Mouse (Mus musculus): ENCODE results near the gene Fermt2. TPM values are rescaled to one million over a fixed set of nuclear protein-coding genes. Genes with fewer than 3 reads are reported as not detected.

Gene Fermt2
- polyA plus RNA-seq, 1 experiment from 2014 or later = 65.8 TPM

DNA sequence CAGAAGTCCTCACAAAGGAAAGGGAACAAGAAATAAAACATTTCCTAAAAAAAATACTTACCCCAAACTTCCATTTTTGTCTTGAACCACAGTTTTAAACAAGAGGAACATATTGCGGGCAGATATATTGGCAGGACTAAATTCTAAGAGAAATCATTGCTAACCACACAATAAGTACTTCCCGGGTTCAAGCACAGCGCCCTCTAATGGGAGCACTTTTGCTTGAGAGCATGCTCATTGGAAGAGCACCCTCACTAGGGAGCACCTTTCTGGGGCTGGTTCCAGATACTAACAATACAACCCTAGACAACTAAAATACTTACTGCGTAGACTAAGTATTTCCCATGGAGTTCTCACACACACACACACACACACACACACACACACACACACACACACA lies 22.5 kb upstream of the Fermt2 start:
- ATAC-seq (ENCODE audit: low FRiP score) (no peak), DNase-seq (ENCODE audit: low spot score, missing footprints) (no peak)
- Histone ChIP-seq H3K4me3 (ENCODE audit: low read depth, low read length) (no peak overlapping the region), H3K4me2 (no peak overlapping the region), H3K27ac (ENCODE audit: low read depth, low read length) (no peak overlapping the region), H3K9me3 (ENCODE audit: control insufficient read depth, low read length) (no peaks in the 10 kb centered on the region), H3K36me3 (ENCODE audit: control insufficient read depth, insufficient read depth, low read length) (no peaks in the 10 kb centered on the region), H3K27me3 (ENCODE audit: control insufficient read depth, insufficient read depth, low read length) (no peaks in the 10 kb centered on the region), H3K9ac (ENCODE audit: low read length) (no peak overlapping the region), H3K4me1 (ENCODE audit: control insufficient read depth, insufficient read depth, low read length) (no peaks in the 10 kb centered on the region)
- WGBS = 73% methylated on average over 4 of the region's 4 CpGs

DNA sequence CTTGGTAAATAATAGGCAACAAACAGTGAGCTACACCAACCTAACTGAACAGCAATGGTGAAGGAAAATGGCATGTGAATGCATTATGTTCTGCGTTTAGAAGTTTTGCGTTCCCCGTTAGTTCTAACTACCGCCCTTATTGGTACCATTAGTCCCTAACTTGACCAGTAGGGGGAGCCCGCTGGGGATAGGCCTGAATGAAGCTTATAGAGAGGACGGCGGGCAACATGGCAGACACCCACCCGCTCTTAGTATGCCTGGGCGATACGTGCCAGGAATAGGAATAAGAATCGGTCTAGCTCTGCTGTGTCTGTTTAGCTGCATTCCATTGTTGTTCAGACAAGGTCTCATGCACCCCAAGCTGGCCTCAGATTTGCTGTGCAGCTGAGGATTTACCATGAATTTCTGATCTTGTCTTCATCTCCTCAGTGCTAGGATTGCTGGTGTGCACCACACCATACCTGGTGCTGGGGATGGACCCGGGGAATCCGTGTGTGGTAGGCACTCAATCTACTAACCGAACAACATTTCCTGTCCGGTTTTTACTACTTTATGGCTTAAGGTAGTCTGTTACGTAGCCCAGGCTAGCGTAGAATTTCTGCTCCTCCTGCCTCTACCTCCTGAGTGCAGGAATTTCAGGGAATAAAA lies 21.3 kb upstream of the Fermt2 start:
- Histone ChIP-seq H3K4me3 (ENCODE audit: low read depth, low read length) (no peak overlapping the region), H3K36me3 (ENCODE audit: control insufficient read depth, insufficient read depth, low read length) (no peaks in the 10 kb centered on the region), H3K9me3 (ENCODE audit: control insufficient read depth, low read length) (no peaks in the 10 kb centered on the region), H3K9ac (ENCODE audit: low read length) (no peak overlapping the region), H3K27ac (ENCODE audit: low read depth, low read length) (no peak overlapping the region), H3K4me2 (0 out of 2 replicates have a peak overlapping the region, but pooled peaks have one; percentile 3), H3K27me3 (ENCODE audit: control insufficient read depth, insufficient read depth, low read length) (no peaks in the 10 kb centered on the region), H3K4me1 (ENCODE audit: control insufficient read depth, insufficient read depth, low read length) (no peaks in the 10 kb centered on the region)
- ATAC-seq (ENCODE audit: low FRiP score) = peak; percentile 93
- DNase-seq (ENCODE audit: low spot score, missing footprints) = peak; percentile 95
- 51% methylated on average over 17 of the region's 17 CpGs for WGBS

DNA sequence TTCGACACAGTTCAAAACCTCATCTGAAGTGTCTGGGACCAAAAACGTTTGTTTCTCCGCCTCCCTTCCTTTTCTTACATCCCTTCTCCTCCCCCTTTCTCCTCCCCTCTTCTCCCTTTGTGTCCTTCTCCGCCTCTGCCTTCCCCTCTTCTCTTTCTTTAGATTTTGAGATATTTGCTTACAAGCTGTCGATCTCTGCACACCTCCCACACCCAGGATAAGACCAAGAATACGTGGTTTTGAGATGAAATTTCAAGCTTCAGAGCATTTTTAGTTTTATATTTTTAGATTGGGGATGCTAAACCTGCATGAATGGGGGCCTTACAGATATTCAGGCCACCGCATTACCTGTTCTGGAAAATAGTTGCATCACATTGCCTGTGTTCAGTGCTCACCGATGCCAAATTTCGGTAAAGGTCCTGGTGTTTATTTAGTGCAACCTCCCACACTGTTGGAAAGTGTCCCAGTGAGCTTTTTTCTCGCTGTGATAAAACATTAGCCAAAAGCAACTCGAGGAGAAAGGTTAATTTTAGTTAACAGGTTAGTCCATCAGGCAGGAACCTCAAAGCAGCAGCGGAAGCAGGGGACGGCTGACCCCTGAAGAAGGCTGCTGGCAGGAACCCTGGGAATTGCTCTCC lies 20.2 kb upstream of the Fermt2 start:
- Histone ChIP-seq H3K9me3 (ENCODE audit: control insufficient read depth, low read length) (no peaks in the 10 kb centered on the region), H3K4me3 (ENCODE audit: low read depth, low read length) (no peak overlapping the region), H3K36me3 (ENCODE audit: control insufficient read depth, insufficient read depth, low read length) (no peaks in the 10 kb centered on the region), H3K4me2 (no peak overlapping the region), H3K9ac (ENCODE audit: low read length) (no peak overlapping the region), H3K4me1 (ENCODE audit: control insufficient read depth, insufficient read depth, low read length) (no peaks in the 10 kb centered on the region), H3K27ac (ENCODE audit: low read depth, low read length) (no peak overlapping the region), H3K27me3 (ENCODE audit: control insufficient read depth, insufficient read depth, low read length) (no peaks in the 10 kb centered on the region)
- no peak for ATAC-seq (ENCODE audit: low FRiP score)
- 79% methylated on average over 13 of the region's 13 CpGs for WGBS
- no peak for DNase-seq (ENCODE audit: low spot score, missing footprints)

DNA sequence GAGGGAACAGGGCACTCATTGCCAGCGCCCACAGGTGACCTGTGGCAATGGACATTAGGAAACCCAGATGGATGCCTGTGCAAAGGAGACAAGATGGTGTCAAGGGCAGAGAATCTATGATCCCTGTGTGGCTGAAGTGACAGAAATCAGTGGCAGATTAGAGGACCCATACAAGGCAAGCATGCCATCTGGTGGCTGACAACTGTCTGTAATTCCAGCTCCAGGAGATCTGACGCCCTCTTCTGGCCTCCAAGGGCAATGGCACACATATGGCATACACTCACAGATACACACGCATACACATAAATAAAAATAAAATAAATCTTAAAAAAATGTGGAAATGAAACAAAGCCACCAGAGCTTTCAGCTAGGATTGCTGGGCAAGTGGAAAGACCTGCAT lies 18.2 kb upstream of the Fermt2 start:
- Histone ChIP-seq H3K27me3 (ENCODE audit: control insufficient read depth, insufficient read depth, low read length) (no peaks in the 10 kb centered on the region), H3K4me2 (no peak overlapping the region), H3K4me3 (ENCODE audit: low read depth, low read length) (no peak overlapping the region), H3K27ac (ENCODE audit: low read depth, low read length) (no peak overlapping the region), H3K36me3 (ENCODE audit: control insufficient read depth, insufficient read depth, low read length) (no peaks in the 10 kb centered on the region), H3K4me1 (ENCODE audit: control insufficient read depth, insufficient read depth, low read length) (no peaks in the 10 kb centered on the region), H3K9me3 (ENCODE audit: control insufficient read depth, low read length) (no peaks in the 10 kb centered on the region), H3K9ac (ENCODE audit: low read length) (no peak overlapping the region)
- ATAC-seq (ENCODE audit: low FRiP score) (no peak), DNase-seq (ENCODE audit: low spot score, missing footprints) (no peak)
- WGBS = 64% methylated on average over 3 of the region's 3 CpGs

DNA sequence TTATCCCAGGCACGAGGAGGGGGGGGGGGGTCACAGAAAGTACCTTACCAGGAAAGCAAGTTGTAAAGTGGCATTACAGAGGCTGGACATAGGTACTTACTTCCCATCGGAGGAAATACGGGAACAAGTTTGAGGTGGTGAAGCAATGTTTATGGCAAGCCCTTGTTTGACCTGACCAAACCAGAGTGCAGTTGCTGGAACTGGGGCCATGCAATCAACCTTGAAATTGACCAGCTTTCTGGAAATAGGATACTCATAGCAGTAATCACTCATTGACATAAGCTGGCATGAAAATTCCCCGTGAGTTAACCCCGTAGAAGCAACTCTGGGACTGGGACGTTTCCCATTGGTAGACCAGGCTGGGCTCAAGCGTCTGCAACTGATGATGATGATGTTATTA lies 15.0 kb upstream of the Fermt2 start:
- DNase-seq (ENCODE audit: low spot score, missing footprints) = no peak
- no peaks in the 10 kb centered on the region for H3K36me3 ChIP-seq (ENCODE audit: control insufficient read depth, insufficient read depth, low read length)

DNA sequence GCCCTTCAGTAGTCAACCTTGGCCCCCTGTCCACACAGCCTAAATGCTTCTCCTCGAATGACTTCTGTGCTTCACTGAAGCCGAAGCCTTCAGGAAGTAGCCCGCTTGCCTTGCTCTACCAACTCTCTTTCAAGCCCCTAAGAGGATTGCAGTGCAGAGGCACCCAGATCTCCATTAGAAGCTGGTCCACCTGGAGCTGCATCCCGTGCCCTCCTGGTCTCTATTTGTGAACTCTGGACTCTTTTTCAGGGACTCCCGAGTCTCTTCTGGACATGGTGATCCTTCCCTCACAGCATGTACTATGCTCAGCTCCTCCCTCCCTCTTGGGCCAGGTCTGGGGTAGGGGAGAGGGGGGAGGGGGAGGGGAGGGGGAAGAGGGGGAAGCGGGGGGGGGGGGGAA lies 14.1 kb upstream of the Fermt2 start:
- H3K4me1 ChIP-seq (ENCODE audit: control insufficient read depth, insufficient read depth, low read length) = peaks cover 4% of the 10 kb centered on the region; the same call in 1 of the 2 replicates
- no peaks in the 10 kb centered on the region for H3K9me3 ChIP-seq (ENCODE audit: control insufficient read depth, low read length)
- H3K36me3 ChIP-seq (ENCODE audit: control insufficient read depth, insufficient read depth, low read length) = no peaks in the 10 kb centered on the region
- no peak for DNase-seq (ENCODE audit: low spot score, missing footprints)
- no peak overlapping the region for H3K27ac ChIP-seq (ENCODE audit: low read depth, low read length)
- no peak overlapping the region for H3K4me3 ChIP-seq (ENCODE audit: low read depth, low read length)
- 78% methylated on average over 5 of the region's 6 CpGs for WGBS
- H3K9ac ChIP-seq (ENCODE audit: low read length) = no peak overlapping the region
- ATAC-seq (ENCODE audit: low FRiP score) = no peak
- no peak overlapping the region for H3K4me2 ChIP-seq
- H3K27me3 ChIP-seq (ENCODE audit: control insufficient read depth, insufficient read depth, low read length) = no peaks in the 10 kb centered on the region

More for the DNA sequence above, 15.0 kb upstream of the Fermt2 start:
- no peak for ATAC-seq (ENCODE audit: low FRiP score)
- Histone ChIP-seq H3K4me3 (ENCODE audit: low read depth, low read length) (no peak overlapping the region), H3K4me1 (ENCODE audit: control insufficient read depth, insufficient read depth, low read length) (peaks cover 2% of the 10 kb centered on the region; the same call in 1 of the 2 replicates), H3K9me3 (ENCODE audit: control insufficient read depth, low read length) (no peaks in the 10 kb centered on the region), H3K27me3 (ENCODE audit: control insufficient read depth, insufficient read depth, low read length) (no peaks in the 10 kb centered on the region), H3K27ac (ENCODE audit: low read depth, low read length) (no peak overlapping the region), H3K4me2 (no peak overlapping the region), H3K9ac (ENCODE audit: low read length) (no peak overlapping the region)
- 92% methylated on average over 7 of the region's 7 CpGs for WGBS

DNA sequence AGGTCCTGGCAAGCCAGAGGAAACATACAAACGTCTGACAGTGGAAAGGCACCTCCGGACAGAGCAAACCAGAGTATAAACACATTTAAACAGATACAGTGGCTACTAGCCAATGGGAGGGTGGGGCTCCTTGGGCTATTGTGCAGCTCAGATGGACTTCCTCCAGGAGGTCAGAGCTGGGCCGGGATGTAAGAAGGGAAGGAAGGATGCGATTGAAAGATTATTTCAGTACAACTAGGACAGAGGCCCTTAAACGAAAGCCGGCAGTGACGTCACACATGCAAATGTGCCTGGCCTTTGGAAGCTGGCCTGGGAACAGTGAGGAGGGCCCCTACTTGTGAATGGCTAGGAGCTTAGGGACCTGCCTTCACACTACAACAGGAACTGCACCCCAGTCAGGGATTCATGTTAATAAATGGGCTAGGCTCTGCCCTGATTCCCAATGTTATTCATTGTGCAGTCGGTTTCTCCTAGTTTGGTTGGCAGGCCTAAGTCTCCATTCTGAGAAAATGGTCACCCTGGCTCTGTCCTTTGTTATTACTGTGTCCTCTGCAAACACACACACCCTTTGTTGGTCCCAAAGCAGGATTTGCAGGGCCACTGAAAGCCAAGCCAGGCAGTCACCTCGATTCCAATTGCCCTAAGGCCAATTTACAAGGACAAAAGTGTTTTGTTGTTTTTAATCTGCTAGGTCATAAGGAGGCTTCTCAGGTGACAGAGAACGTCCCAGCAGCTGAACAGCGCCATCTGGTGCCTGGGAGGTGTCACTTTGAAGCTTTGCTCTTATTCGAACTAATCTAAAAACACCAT lies 9.9 kb upstream of the Fermt2 start:
- Histone ChIP-seq H3K27me3 (ENCODE audit: control insufficient read depth, insufficient read depth, low read length) (no peaks in the 10 kb centered on the region), H3K4me3 (ENCODE audit: low read depth, low read length) (no peak overlapping the region), H3K9me3 (ENCODE audit: control insufficient read depth, low read length) (no peaks in the 10 kb centered on the region), H3K36me3 (ENCODE audit: control insufficient read depth, insufficient read depth, low read length) (no peaks in the 10 kb centered on the region), H3K4me2 (no peak overlapping the region), H3K9ac (ENCODE audit: low read length) (peak overlapping the region; percentile 16; the same call in 1 of the 2 replicates), H3K27ac (ENCODE audit: low read depth, low read length) (peak overlapping the region; percentile 44), H3K4me1 (ENCODE audit: control insufficient read depth, insufficient read depth, low read length) (peaks cover 4% of the 10 kb centered on the region; the same call in 1 of the 2 replicates)
- peak; percentile 78 for ATAC-seq (ENCODE audit: low FRiP score)
- WGBS = 45% methylated on average over 12 of the region's 12 CpGs
- peak; percentile 91 for DNase-seq (ENCODE audit: low spot score, missing footprints)

DNA sequence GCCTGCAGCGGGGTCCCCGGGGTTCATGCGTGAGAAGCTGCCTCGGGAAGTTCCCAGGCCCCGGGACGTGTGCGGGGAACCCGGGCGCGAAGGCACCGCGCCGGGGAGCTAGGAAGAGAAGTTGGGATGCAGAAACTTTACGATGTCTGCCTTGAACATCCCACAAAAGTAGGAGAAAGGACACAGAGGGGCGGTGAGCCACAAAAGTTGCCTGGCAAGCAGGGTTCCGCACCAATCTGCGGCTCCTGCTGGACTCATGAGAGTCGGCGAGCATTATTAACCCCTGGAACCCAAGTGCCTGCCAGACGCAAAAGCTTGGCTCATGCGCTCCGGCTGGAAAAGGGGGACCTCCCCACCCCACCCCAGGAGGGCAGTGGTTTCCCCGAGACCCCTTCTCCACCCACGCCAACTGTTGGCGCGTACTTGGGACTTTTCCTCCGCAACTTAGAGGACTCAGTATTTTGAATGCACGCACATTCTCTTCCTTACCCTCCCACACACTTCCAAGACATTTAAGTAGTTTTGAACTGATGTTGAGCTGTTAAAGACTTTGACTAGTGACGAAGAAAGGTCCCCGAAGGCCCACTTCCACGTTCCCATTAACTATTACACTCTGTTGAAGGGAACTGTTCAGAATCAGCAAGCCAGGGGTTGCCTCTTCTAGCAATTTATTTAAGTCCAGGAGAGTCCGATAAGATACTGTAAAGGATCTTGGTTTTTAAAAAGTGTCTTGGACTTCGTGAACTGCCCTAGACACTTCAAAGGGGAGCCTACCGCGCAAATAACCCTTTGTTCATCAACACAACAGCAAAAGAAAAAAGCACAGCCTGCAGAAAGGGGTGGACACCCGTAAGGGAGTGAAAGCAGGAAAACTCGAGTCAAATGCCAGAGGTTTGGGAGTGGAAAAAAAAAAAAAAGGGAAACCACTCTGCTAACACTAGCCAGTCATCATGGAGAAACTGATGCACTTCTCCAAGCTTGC lies 737 bp upstream of the Fermt2 start:
- H3K4me3 ChIP-seq (ENCODE audit: low read depth, low read length) = peak overlapping the region; percentile 82
- H3K9ac ChIP-seq (ENCODE audit: low read length) = peak overlapping the region; percentile 88
- no peaks in the 10 kb centered on the region for H3K36me3 ChIP-seq (ENCODE audit: control insufficient read depth, insufficient read depth, low read length)
- no peaks in the 10 kb centered on the region for H3K27me3 ChIP-seq (ENCODE audit: control insufficient read depth, insufficient read depth, low read length)
- ATAC-seq (ENCODE audit: low FRiP score) (peak; percentile 58; the same call in 1 of the 2 replicates), DNase-seq (ENCODE audit: low spot score, missing footprints) (peak; percentile 98)
- no peaks in the 10 kb centered on the region for H3K9me3 ChIP-seq (ENCODE audit: control insufficient read depth, low read length)
- peak overlapping the region; percentile 75 for H3K4me2 ChIP-seq
- H3K27ac ChIP-seq (ENCODE audit: low read depth, low read length) = peak overlapping the region; percentile 91
- WGBS = 1% methylated on average over 37 of the region's 37 CpGs
- H3K4me1 ChIP-seq (ENCODE audit: control insufficient read depth, insufficient read depth, low read length) = peaks cover 16% of the 10 kb centered on the region
